Mouse (Mus musculus): ENCODE results near the gene Gna15. TPM values are rescaled to one million over a fixed set of nuclear protein-coding genes. Genes with fewer than 3 reads are reported as not detected.

Gna15 gene
- polyA plus RNA-seq, 1 experiment from 2014 or later = 0.94 TPM

GRCm38 (mm10) chr10:81550257-81550656, 26.2 kb upstream of the Gna15 start:
- peaks cover 4% of the 10 kb centered on the region for H3K4me1 ChIP-seq (replicated peaks)
- no peaks in the 10 kb centered on the region for H3K27me3 ChIP-seq
- H3K9me3 ChIP-seq = no peaks in the 10 kb centered on the region
- no peak for ATAC-seq
- H3K9ac ChIP-seq (replicated peaks) = no peak overlapping the region
- H3K27ac ChIP-seq = no peak overlapping the region
- H3K4me2 ChIP-seq (replicated peaks) = no peak overlapping the region
- WGBS = 9% methylated on average over 7 of the region's 7 CpGs
- H3K4me3 ChIP-seq (replicated peaks) = no peak overlapping the region
- H3K36me3 ChIP-seq = no peaks in the 10 kb centered on the region

- no peaks in the 10 kb centered on the region for H3K36me3 ChIP-seq
- no peak overlapping the region for H3K4me3 ChIP-seq (replicated peaks)
- no peaks in the 10 kb centered on the region for H3K9me3 ChIP-seq
- H3K27ac ChIP-seq = no peak overlapping the region
- no peaks in the 10 kb centered on the region for H3K27me3 ChIP-seq
- H3K4me1 ChIP-seq (replicated peaks) = peaks cover 9% of the 10 kb centered on the region
- ATAC-seq = no peak
- H3K4me2 ChIP-seq (replicated peaks) = no peak overlapping the region
- WGBS = 76% methylated on average over 5 of the region's 5 CpGs
- H3K9ac ChIP-seq (replicated peaks) = no peak overlapping the region
Observed at GRCm38 (mm10) chr10:81548944-81549343, 24.9 kb upstream of the Gna15 start.

- no peak overlapping the region for H3K9ac ChIP-seq (replicated peaks)
- 96% methylated on average over 13 of the region's 13 CpGs for WGBS
Observed at GRCm38 (mm10) chr10:81546788-81547571, 23.0 kb upstream of the Gna15 start.

GRCm38 (mm10) chr10:81546332-81546731, 22.3 kb upstream of the Gna15 start:
- H3K9me3 ChIP-seq = no peaks in the 10 kb centered on the region
- WGBS = 80% methylated on average over 5 of the region's 5 CpGs
- no peaks in the 10 kb centered on the region for H3K36me3 ChIP-seq
- no peak for ATAC-seq
- H3K4me3 ChIP-seq (replicated peaks) = no peak overlapping the region
- peaks cover 36% of the 10 kb centered on the region for H3K4me1 ChIP-seq (replicated peaks)
- no peak overlapping the region for H3K27ac ChIP-seq
- no peaks in the 10 kb centered on the region for H3K27me3 ChIP-seq
- no peak overlapping the region for H3K4me2 ChIP-seq (replicated peaks)
- H3K9ac ChIP-seq (replicated peaks) = no peak overlapping the region

More at GRCm38 (mm10) chr10:81546788-81547571, 23.0 kb upstream of the Gna15 start:
- no peak for ATAC-seq
- peaks cover 29% of the 10 kb centered on the region for H3K4me1 ChIP-seq (replicated peaks)
- no peak overlapping the region for H3K4me3 ChIP-seq (replicated peaks)
- no peak overlapping the region for H3K27ac ChIP-seq
- no peaks in the 10 kb centered on the region for H3K9me3 ChIP-seq
- no peaks in the 10 kb centered on the region for H3K27me3 ChIP-seq
- H3K36me3 ChIP-seq = no peaks in the 10 kb centered on the region
- H3K4me2 ChIP-seq (replicated peaks) = no peak overlapping the region

GRCm38 (mm10) chr10:81545161-81545747, 21.2 kb upstream of the Gna15 start, which contains the start of gene Gna11:
Gene Gna11 (minus strand): TSS chr10:81545190.
- H3K9ac ChIP-seq (replicated peaks) = peak within 1 kb of the TSS; percentile 98
- no peaks in the 10 kb centered on the region for H3K27me3 ChIP-seq
- peak within 1 kb of the TSS; percentile 92 for H3K27ac ChIP-seq
- ATAC-seq = peak; percentile 97
- peaks cover 42% of the 10 kb centered on the region for H3K4me1 ChIP-seq (replicated peaks)
- no peaks in the 10 kb centered on the region for H3K36me3 ChIP-seq
- H3K4me2 ChIP-seq (replicated peaks) = peak within 1 kb of the TSS; percentile 91
- H3K9me3 ChIP-seq = no peaks in the 10 kb centered on the region
- WGBS = 1% methylated on average over 57 of the region's 59 CpGs
- H3K4me3 ChIP-seq (replicated peaks) = peak within 1 kb of the TSS; percentile 98

GRCm38 (mm10) chr10:81544296-81545160, 20.5 kb upstream of the Gna15 start:
- H3K4me3 ChIP-seq (replicated peaks) = peak overlapping the region; percentile 98
- under 1% methylated on average over 88 of the region's 93 CpGs for WGBS
- H3K36me3 ChIP-seq = no peaks in the 10 kb centered on the region
- peak; percentile 15 for ATAC-seq
- no peaks in the 10 kb centered on the region for H3K27me3 ChIP-seq
- peak overlapping the region; percentile 85 for H3K27ac ChIP-seq
- peaks cover 42% of the 10 kb centered on the region for H3K4me1 ChIP-seq (replicated peaks)
- H3K9ac ChIP-seq (replicated peaks) = peak overlapping the region; percentile 98
- H3K9me3 ChIP-seq = no peaks in the 10 kb centered on the region
- peak overlapping the region; percentile 91 for H3K4me2 ChIP-seq (replicated peaks)

- ATAC-seq = no peak
- no peaks in the 10 kb centered on the region for H3K27me3 ChIP-seq
- peaks cover 8% of the 10 kb centered on the region; the same call in 1 of the 2 replicates for H3K36me3 ChIP-seq
- peak overlapping the region; percentile 98 for H3K9ac ChIP-seq (replicated peaks)
- no peaks in the 10 kb centered on the region for H3K9me3 ChIP-seq
- peaks cover 42% of the 10 kb centered on the region for H3K4me1 ChIP-seq (replicated peaks)
- H3K27ac ChIP-seq = no peak overlapping the region
- H3K4me2 ChIP-seq (replicated peaks) = peak overlapping the region; percentile 91
- 58% methylated on average over 1 of the region's 1 CpGs for WGBS
- H3K4me3 ChIP-seq (replicated peaks) = peak overlapping the region; percentile 98
Observed at GRCm38 (mm10) chr10:81543633-81544032, 19.6 kb upstream of the Gna15 start.

GRCm38 (mm10) chr10:81542727-81543460, 18.9 kb upstream of the Gna15 start:
- no peaks in the 10 kb centered on the region for H3K27me3 ChIP-seq
- peak overlapping the region; percentile 98 for H3K4me3 ChIP-seq (replicated peaks)
- no peak for ATAC-seq
- peaks cover 42% of the 10 kb centered on the region for H3K4me1 ChIP-seq (replicated peaks)
- H3K9me3 ChIP-seq = no peaks in the 10 kb centered on the region
- H3K36me3 ChIP-seq = peaks cover 12% of the 10 kb centered on the region; the same call in 1 of the 2 replicates
- peak overlapping the region; percentile 98 for H3K9ac ChIP-seq (replicated peaks)
- WGBS = 75% methylated on average over 7 of the region's 7 CpGs
- H3K4me2 ChIP-seq (replicated peaks) = peak overlapping the region; percentile 91
- H3K27ac ChIP-seq = no peak overlapping the region

GRCm38 (mm10) chr10:81541803-81542202, 17.8 kb upstream of the Gna15 start:
- Histone ChIP-seq H3K4me1 (replicated peaks) (peaks cover 42% of the 10 kb centered on the region), H3K9me3 (no peaks in the 10 kb centered on the region), H3K27me3 (no peaks in the 10 kb centered on the region), H3K27ac (no peak overlapping the region), H3K4me2 (replicated peaks) (peak overlapping the region; percentile 91; the same call in 1 of the 2 replicates), H3K9ac (replicated peaks) (peak overlapping the region; percentile 98; the same call in 1 of the 2 replicates), H3K36me3 (peaks cover 16% of the 10 kb centered on the region; the same call in 1 of the 2 replicates), H3K4me3 (replicated peaks) (no peak overlapping the region)
- WGBS = 86% methylated on average over 10 of the region's 10 CpGs
- ATAC-seq = no peak

- H3K4me2 ChIP-seq (replicated peaks) = no peak overlapping the region
- no peak overlapping the region for H3K27ac ChIP-seq
- peak overlapping the region; percentile 41 for H3K9ac ChIP-seq (replicated peaks)
- WGBS = 92% methylated on average over 5 of the region's 5 CpGs
- H3K9me3 ChIP-seq = no peaks in the 10 kb centered on the region
- H3K27me3 ChIP-seq = no peaks in the 10 kb centered on the region
- H3K4me3 ChIP-seq (replicated peaks) = no peak overlapping the region
- no peak for ATAC-seq
- H3K36me3 ChIP-seq = peaks cover 18% of the 10 kb centered on the region; the same call in 1 of the 2 replicates
- H3K4me1 ChIP-seq (replicated peaks) = peaks cover 42% of the 10 kb centered on the region
Observed at GRCm38 (mm10) chr10:81541363-81541762, 17.3 kb upstream of the Gna15 start.

- Histone ChIP-seq H3K9ac (replicated peaks) (no peak overlapping the region), H3K36me3 (peaks cover 32% of the 10 kb centered on the region), H3K4me1 (replicated peaks) (peaks cover 38% of the 10 kb centered on the region), H3K9me3 (no peaks in the 10 kb centered on the region), H3K4me3 (replicated peaks) (no peak overlapping the region), H3K27ac (no peak overlapping the region), H3K27me3 (no peaks in the 10 kb centered on the region), H3K4me2 (replicated peaks) (no peak overlapping the region)
- 85% methylated on average over 3 of the region's 3 CpGs for WGBS
- no peak for ATAC-seq
Observed at GRCm38 (mm10) chr10:81538321-81539048, 14.5 kb upstream of the Gna15 start.
